Mouse (Mus musculus) left cerebral cortex, postnatal 4 days (tissue): ENCODE results near the gene Acox1. TPM values are rescaled to one million over a fixed set of nuclear protein-coding genes. Genes with fewer than 3 reads are reported as not detected.
A peak's percentile ranks its signal among the peaks of the same experiment; 100 is the strongest.

Experiments used
- DNase-seq: peaks from one replicate; pipeline ENCODE4 v3.0.0-alpha.2; 2022
- intact Hi-C: fragments of 180-260 bp; cut with DNase I; formaldehyde crosslinking; loops from one replicate; pipeline ENCODE4 v1.15.1; 2025
- total RNA-seq, 2 experiments: library from RNA; stranded (reverse); gene quantifications; 2 replicates each; pipeline ENCODE4 v1.2.3; 2021

Gene Acox1
- total RNA-seq, 2 experiments from 2014 or later = 96.3 to 98.3 TPM

GRCm38 (mm10) chr11:116170003-116170800 is 28.6 kb downstream of the Acox1 start:
- DNase-seq = no peak
- intact Hi-C loops = no loop called here

GRCm38 (mm10) chr11:116169214-116169613 is 29.6 kb downstream of the Acox1 start:
- intact Hi-C loops = no loop called here
- no peak for DNase-seq

GRCm38 (mm10) chr11:116167884-116168439 is 30.9 kb downstream of the Acox1 start, which contains the start of gene Fbf1:
Gene Fbf1, minus strand, starts transcription at chr11:116168166.
- peak; percentile 98 for DNase-seq
- intact Hi-C loops = no loop called here

GRCm38 (mm10) chr11:116167232-116167631 is 31.6 kb downstream of the Acox1 start:
- no peak for DNase-seq
- intact Hi-C loops = no loop called here

GRCm38 (mm10) chr11:116163002-116163401 is 35.8 kb downstream of the Acox1 start:
- intact Hi-C loops = no loop called here
- DNase-seq = no peak

- intact Hi-C loops = no loop called here
- peak; percentile 14 for DNase-seq
Observed at GRCm38 (mm10) chr11:116162146-116162545, 36.7 kb downstream of the Acox1 start.

GRCm38 (mm10) chr11:116161312-116161711 is 37.5 kb downstream of the Acox1 start:
- intact Hi-C loops = no loop called here
- DNase-seq = no peak

- intact Hi-C loops = no loop called here
- DNase-seq = no peak
Observed at GRCm38 (mm10) chr11:116150960-116151359, 47.9 kb downstream of the Acox1 start.

- intact Hi-C loops = no loop called here
- DNase-seq = no peak
Observed at GRCm38 (mm10) chr11:116149341-116149740, 49.5 kb downstream of the Acox1 start.

GRCm38 (mm10) chr11:116148761-116149221 is 50.1 kb downstream of the Acox1 start:
- intact Hi-C loops = no loop called here

GRCm38 (mm10) chr11:116146294-116146985 is 52.4 kb downstream of the Acox1 start:
- intact Hi-C loops = no loop called here
- DNase-seq = peak; percentile 51

More at GRCm38 (mm10) chr11:116148761-116149221, 50.1 kb downstream of the Acox1 start:
- DNase-seq = peak; percentile 88

GRCm38 (mm10) chr11:116145481-116146293 is 53.2 kb downstream of the Acox1 start:
- DNase-seq = peak; percentile 62
- intact Hi-C loops = no loop called here

- DNase-seq = no peak
- intact Hi-C loops = no loop called here
Observed at GRCm38 (mm10) chr11:116143468-116143867, 55.4 kb downstream of the Acox1 start.

- DNase-seq = no peak
- intact Hi-C loops = no loop called here
Observed at GRCm38 (mm10) chr11:116142211-116142991, 56.4 kb downstream of the Acox1 start.

- peak; percentile 88 for DNase-seq
- intact Hi-C loops = no loop called here
Observed at GRCm38 (mm10) chr11:116138468-116139138, 60.2 kb downstream of the Acox1 start, which contains the start of gene Mrpl38. Gene Mrpl38, minus strand, starts transcription at chr11:116138868.

- intact Hi-C loops = no loop called here
- DNase-seq = no peak
Observed at GRCm38 (mm10) chr11:116138096-116138467, 60.8 kb downstream of the Acox1 start.

- intact Hi-C loops = loop anchor here (5.0 kb wide), 1 partner anchor 47 kb away; the partner anchor contains the start of gene Wbp2
Observed at GRCm38 (mm10) chr11:116134171-116134570, 64.7 kb downstream of the Acox1 start.

GRCm38 (mm10) chr11:116133497-116133896 is 65.3 kb downstream of the Acox1 start:
- intact Hi-C loops = loop anchor here (5.0 kb wide), 1 partner anchor 46 kb away; the partner anchor contains the start of gene Wbp2
- DNase-seq = no peak

More at GRCm38 (mm10) chr11:116134171-116134570, 64.7 kb downstream of the Acox1 start:
- no peak for DNase-seq
